Mouse (Mus musculus) cerebellum, postnatal 36 days (tissue): ENCODE data around the gene Snai3.

Experiments used
- DNase-seq, 2 experiments: peaks; one replicate each; pipeline ENCODE4 v3.0.0; 2021 to 2022; ENCODE audit warnings: mixed read lengths in 2 of 2

Snai3 gene

DNA sequence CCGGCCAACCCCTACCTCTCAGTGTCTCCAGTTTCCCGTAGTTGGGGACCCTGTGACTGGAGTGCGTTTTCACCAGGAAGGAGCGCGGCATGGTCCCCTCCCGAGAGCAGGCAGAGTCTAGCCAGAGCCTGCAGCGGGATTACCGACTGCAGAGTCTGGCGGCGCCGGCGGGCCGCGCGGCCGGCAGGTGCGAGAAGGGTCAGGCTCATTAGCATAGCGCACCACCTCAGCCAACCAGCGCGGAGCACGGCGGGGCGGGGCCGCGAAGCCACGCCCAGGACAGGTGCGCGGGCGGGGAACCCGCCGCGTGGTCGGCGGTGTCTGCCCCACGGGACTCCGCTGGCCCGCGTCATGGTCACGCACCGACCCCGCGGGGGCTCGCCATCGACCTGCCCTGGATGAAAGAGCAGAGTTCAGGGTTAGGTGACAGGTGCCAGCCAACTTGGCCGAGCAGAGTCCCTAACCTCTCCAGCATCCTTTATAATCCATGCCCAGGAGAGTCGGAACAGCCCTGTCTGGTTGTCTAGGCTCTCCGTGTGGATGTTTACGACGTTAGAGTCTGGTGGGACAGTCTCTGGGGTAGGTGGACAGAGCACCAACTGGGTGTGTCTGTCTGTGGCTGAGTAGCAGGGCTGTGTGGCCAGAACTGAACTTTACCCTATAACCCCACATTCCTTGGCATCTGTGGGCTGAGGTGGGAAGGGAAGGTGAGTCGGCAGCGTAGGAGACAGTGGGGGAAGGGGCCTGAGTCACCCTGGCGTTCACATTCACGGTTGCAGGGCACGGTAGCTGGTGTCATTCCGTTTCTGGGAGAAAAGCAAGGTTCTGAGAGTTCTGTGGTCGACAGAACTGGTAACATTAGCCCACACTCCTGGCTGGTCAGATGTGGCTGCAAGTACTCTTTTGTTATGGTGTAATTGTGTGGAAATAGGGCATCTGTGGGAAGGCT is at the start of gene Snai3:
Snai3 (minus strand) TSS at position 210 of the 949 bp plus-strand sequence.
- DNase-seq = peak; percentile 60 to 70

DNA sequence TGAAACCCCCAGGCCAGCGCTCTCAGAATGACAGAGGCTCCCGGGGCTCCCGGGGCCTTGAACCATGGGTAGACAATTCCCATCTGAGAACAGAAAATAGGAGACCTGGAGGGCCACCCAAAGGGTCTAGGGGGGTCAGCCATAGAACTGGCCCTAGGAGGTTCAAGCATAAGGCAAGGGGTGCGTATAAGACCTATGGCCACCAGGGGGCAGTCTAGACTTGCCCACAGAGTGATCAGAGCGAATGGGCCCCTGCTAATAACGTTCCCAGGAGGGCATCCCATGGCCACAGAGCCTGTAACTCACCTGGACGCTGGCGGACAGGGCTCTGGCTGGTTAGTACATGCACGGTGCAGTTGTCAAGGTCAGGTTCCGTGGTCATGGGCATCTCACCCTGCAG is 40.3 kb upstream of the Snai3 start:
- peak; percentile 78 to 84 for DNase-seq

DNA sequence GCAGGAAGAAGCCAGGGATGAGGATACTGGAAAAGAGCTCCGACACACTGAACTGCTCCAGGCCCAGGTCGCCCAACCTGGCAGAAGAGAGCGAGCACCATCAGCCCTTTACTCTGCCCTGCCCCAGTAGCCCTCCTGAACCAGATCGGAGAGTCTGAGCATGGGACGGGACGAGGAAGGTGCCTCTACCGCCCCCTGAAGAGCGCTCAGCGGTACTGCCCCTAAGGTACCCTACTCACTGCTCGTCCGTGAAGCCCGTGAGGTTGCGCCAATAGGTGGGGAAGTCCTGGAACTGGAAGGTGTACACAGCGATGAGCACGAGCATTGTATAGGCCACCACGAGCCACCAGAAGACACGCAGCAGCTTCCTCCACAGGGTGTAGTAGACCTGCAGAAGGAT is 37.4 kb upstream of the Snai3 start:
- no peak for DNase-seq

DNA sequence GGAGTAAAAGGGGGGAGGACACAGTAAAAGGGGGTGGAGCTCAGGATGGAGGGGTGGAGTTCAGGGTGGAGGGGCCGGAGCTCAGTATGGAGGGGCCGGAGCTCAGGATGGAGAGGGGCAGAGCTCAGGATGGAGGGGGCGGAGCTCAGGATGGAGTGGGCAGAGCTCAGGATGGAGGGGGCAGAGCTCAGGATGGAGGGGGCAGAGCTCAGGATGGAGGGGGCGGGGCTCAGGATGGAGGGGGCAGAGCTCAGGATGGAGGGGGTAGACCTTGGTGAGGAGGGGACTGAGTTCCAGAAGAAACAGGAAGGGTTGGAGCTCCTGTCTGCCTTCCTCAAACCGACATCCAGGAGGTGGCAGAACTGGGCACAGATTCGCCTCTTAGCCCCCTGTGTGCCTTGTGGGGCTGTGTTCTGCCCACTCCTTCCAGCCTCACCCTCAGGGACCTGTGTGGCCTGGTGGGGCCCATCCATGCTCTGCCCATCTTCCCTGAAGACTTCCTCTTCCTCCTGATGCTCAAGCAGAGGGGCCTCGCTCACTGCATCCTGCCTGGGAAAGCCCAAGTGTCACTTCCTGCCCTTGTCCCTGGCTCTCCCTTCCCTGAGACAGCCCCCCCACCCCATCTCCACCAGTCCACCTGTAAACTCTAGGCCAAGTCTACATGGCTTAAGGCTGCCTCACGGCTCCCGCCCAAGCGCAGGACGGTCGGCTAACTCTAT is 36.6 kb upstream of the Snai3 start:
- no peak for DNase-seq

DNA sequence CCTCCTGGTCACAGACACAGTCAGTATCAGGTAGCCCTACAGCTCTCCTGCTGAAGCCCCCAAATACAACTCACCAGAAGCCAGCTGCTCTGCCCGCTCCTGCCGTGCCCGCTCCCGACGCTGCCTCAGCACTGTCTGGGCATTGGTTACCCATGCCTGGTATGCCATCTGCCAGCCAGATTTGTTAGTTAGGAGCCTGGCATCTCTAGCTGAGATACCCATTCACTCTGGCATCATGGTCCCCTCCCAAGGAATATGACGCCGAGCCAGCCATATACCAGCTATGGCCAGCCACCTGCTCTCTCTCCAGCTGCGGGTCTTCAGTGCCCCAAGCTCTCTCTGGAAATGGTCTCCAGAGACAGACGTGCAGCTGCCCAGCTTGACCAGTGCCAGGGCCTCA is 27.9 kb upstream of the Snai3 start:
- DNase-seq = no peak

DNA sequence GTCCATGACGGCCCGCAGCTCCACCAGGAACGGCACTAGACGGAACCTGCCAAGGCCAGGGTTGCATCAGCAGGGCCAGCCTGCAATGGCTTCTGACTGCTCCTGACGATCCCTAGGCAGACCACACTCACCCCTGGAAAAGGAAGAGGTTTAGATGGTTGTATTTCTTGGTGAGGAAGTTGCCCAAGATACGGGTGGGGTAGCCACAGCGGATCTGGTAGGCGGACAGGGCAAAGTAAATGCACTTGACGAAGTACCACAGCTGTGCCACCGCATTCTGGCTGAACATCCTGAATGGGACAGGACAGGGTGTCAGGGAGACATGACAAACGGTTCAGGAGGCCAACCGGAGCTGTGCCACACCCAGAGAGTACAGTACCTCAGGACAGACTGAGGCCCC is 24.3 kb upstream of the Snai3 start:
- DNase-seq = no peak

DNA sequence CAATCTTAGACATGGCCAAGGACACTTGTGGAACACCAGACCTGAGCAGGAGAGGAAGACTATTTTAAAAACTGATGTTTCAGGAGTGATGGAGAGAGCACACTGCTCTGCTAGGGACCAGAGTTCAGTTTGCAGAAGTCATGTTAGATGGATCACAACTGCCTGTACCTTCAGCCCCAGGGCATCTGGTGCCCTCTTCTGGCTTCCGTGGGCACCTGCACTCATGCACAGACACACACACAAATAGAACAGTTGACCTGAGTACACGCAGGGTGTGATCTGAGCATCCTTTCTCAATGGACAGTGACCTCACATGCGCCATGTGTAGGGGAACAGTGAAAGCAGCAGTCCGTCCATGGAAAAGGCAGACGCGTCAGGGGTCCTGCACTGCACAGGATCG is 23.3 kb upstream of the Snai3 start:
- no peak for DNase-seq

DNA sequence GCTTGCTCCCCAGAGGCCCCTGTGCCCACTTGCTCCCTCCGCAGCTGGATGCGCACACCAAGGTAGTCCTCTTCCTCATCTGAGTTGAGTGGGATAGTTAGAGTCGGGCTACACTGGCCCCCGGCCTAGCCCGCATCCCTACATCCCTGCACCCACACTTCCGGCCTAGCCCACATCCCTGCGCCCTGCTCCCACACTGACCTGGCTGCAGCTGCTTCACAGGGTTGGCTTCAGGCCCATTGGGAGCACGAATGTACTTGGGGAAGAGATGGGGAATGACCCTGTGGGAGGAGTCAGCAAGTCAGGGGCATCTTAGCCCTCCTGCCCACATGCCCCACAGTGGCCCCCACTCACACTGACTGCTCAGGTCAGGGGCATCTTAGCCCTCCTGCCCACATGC is 21.9 kb upstream of the Snai3 start:
- no peak for DNase-seq

DNA sequence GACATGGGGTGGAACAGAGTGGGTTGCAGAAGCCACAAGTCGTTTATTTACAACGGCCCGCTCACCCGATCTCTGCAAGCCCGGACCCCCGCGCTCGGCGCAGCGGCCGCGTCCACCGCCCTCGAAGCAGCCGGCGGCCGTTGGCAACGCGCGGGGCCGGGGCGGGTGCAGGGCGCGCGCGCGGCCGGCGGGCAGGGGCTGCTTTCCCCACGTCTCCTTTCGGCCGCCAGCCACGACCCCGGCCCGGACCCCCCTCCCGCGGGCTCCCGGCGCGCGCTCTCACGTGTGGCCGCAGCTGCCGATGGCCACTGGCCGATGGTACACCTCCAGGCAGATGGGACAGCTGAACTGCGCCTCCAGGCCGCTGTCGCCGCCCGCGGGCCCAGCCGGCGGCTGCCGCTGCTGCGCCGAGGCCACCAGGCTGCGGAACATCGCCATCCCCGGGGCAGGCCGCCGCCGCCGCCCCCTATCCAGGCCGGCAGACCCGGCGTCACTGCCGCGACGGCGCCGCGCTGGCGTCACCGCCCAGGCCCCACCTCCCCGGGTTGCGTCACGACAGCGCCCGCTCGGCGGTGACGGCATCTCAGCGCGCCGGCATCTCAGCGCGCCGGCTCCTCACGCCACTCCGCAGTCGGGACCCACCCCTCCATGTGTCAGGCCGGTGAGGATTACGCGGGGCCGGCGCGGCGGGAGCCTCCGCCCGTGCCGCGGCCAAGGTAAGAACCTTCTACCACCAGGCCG is 15.2 kb upstream of the Snai3 start, which contains the start of the genes Rnf166 and Ctu2:
Rnf166 (minus strand) TSS at position 485 of the 741 bp plus-strand sequence.
Ctu2 (plus strand) TSS at position 564 of the 741 bp plus-strand sequence.
- DNase-seq = peak; percentile 89 to 94

DNA sequence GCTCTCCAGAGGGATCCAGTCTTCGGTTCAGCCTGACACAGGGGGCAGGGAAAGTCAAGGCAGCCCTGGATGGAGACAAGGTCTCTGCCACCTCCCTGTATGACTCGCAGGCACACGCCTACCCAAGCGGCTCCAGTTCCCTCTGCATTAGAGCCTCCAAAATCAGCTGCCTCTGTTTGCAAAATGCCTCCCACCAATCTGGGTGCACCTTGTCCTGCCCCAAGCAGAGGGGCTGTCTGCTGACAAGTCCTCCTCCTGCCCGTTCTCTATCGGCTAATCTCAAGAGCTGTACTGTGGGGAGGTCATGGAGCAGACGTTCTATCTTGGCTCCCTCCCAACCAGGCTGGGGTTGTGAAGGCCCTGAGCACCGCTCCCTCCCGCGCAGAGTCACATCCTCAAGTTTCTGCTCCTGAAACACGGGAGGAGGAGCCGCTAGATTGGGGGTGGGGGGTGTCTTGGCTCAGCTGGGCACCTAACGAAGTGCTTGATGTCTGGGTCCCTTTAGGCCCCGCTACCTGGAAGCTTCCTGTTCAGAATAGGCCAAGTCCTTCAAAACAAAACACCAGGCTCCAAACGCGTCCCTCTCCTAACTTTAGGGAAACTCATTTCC is 14.5 kb upstream of the Snai3 start:
- peak; percentile 34 to 38 for DNase-seq

DNA sequence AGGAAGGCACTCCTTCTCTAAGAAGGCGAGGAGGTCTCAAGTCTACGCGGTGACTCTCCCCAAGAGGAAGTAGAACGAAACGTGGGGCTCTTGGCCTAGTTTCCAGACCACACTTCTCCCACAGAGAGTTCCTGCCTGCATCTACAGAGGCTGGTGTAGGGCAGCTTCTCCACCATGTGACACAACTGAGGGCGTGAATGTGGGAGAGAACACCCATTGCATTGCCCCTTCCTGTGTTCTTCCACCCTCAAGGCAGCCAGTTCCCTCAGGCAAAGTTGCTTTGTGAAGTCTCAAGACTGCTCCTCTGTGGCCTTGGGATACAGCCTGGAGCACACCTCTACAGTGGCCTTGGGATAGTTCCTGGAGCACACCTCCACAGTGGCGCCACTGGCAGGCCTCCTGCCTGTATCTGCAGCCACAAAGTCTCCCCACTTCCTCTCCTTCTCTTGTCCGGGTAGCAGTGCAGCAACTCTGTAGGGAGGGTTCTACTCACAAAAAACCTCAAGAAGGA is 13.4 kb upstream of the Snai3 start:
- no peak for DNase-seq

DNA sequence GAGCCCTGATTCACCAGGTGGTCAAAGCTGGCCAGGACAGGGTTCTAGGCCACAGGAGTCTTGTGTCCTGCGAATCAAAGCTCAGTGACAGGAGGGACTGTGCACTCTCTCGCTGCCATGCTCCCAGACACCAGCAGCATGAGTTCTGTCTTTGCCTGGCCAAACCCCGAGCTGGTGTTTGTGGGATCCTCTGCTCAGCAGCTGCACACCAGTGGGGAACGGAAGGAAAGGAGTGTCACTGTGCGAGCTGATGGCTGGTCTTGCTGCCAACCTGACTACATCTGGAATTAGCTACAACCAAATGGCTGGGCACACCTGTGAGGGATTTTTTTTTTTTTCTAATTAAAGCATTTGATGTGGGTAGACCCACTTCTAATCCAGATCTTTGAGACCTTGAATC is 10.2 kb upstream of the Snai3 start:
- DNase-seq = no peak

DNA sequence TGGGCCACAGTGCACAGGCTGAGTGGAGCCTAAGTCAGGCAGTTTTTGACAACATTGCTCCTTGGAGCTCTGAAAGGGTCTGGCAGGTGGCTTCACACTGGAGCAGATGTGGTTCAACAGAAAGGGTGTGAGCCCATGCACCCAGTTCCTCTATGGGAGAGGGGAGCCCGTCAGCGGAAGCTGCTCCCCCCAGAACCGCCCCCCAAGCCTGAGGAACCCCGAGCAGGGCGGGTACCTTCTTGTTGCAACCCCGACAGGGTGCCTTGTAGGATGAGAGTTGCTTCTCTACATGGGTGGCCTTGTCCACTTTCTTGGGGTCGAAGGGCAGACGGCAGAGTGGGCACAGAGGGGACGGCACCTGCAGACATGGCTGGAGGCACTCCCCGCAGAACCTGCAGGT is 9.4 kb upstream of the Snai3 start:
- no peak for DNase-seq

DNA sequence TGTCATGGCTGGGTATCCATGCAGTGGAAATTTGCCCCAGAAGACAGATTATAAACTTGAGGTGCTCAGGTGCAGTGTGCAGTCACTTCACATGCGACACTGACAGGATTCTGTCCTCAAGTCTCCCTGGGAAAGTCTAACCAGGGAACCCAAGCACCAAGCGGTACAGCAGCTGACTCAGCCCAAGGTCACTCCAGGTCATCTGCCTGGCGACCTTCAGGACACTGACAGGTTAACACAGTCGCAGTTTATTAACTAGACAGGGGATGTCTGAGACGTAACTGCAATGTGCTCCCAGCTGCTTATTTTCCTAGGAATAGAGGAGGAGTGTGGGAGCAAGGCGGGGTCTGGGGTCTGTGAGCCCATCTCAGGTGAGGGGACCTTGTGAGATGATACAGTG is 8.9 kb upstream of the Snai3 start:
- no peak for DNase-seq

DNA sequence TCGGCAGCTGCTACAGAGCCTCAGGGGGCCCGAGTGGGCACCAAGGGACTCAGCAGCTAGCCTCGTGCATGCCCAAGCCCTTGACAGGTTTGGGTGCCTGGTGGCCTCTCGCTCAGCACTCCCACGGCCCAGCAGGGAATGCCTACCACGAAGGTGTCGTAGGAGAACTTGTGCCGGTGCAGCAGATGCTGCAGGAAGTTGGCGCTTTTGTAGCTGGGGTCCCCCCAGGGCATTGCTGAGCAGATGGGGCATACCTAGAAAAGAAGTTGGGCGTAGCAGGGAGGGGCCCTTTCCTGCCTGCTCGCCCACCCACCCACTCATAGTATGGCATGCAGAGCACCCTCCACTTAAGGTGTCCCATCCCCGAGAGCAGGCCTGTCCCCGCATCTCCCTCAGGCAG is 7.3 kb upstream of the Snai3 start:
- DNase-seq = no peak

DNA sequence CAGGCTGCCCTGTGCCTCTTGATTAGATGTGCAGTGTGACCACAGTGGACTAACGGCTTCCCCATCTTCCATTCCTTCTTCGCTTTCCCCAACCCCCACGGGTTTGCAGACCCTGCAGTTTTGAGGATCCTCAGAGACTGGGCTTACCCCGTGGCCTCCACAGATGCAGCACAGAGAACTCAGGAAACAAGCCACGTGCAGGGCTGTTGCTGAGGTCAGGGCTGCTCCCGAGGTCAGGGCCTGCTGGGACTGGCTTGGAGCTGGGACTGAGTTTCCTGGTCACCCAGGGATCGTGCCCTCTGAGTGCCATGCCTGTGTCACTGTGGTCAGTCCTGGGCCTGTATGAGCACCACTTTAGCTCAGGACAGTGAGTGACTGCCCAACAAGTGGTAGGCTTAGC is 4.5 kb upstream of the Snai3 start:
- no peak for DNase-seq

DNA sequence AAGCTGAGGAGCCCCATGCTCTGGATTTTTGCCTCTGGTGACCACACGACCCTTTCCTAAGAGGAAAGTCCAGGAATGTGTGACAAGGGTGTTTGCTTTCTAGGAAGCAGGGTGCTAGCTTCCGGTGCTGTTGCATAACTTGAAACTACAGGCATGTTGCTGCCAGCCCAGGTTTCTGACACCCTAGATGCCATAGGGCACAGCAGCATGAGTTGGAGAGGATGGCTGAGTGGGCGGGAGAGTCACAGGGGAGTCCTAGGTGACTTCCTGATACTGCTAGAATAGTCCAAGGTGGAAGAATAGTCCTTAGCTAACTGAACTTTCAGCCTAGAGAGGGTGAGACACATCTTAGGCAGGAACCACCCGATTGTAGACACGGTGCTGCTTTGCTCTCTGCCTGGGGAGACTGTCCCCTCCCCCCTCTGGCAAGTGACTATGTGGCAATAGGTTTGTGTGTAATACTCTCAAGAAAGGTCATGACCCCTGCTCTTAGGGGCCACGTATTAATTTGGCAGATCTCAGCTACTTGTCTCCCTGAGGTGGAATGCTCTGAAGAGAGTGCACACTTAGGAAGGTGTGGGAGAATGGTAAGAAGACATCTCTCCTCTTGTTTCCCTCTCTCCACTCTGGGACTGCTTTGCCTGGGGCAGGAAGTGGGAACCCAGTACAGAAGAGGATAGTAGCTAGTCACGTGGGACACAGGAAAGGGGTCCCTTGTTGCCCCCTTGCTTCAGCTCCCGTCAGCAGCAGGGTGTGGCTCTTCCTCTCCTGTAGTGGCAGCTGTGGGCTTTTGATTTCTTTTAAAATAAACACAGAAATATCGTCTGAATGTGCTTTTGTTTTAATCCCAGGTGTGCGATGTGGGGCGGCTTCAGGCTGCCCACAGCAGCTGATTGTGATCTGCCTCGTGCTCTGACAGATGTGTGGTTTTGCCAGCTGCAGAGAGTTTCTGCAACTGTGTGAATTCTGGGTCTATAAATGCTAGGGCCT is 3.4 kb upstream of the Snai3 start:
- no peak for DNase-seq

DNA sequence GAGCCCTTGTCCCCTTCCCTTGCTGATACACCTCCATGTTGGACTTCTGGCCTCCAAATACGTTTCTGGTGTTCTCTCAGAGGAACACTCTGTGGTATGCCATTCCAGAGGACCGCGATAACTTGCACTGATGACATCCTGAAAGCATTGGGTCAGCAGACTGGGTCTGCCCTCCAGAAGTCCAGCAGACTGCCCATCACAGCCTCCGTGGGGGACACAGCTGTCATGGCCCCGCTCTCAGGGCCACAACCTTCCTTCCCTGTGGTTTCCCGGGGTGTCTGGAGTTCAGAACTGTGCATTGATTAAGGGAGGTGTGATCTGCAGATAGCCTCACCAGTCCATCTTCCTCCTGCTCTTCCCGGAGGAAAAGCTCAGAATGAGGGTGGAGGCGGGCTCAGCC is 2.0 kb upstream of the Snai3 start:
- DNase-seq = no peak

DNA sequence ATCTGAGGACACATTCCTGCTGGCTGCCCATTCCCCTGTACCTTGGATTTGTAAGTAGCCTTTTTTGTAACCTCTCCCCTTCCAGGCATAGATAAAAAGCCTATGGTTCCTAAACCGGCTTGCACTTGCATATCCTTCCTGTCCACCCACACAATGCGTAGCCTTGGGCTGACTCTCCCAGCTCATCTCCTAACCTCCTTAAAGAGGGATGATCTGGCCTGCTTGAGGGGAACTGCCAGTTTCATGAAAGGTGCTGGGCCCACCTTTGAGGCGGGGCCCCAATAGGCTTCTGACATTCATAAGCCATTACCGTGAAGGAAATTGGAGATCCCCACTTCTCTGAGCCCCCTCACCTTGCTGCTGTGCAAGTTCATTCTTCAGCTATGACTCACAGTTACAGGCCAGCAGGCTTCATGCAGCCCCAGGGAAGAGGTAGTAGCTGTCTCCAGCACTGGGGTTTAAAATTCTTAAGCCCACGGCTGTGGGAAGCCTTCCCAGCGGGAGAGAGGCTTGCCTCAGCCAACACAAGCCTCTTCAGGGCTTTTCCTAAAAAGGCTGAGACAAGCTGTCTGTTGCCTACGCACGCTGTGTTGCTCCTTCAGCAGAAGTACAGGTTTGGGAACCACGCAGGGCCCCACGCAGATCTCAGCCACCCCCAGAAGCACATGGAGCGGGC is 1.1 kb upstream of the Snai3 start:
- no peak for DNase-seq

DNA sequence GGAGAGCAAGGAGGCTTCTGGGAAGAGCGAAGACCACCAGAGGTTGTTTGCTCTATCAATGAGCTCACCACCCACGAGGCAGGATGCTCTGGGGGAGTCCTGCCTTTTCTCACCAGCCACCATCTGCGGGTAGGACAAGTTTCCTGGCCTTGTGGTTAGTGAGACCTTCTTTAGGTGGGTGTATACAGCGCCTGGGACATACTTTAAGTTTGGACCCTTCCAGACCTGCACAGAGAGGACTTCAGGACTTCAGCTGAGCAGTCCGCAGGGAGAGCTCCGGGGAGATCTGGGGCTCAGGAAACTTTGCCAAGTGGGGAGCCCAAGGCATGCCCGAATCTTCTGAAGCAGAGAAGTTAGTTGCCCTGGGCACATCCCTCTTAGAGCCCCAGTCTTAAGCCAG is 543 bp downstream of the Snai3 start:
- DNase-seq = no peak
